Mouse (Mus musculus) MEL (cell line): ENCODE data around the gene Tgm6.

Source experiments
- BHLHE40 ChIP-seq: IDR thresholded peaks from 2 replicates; pipeline ENCODE4 v1.6.1; 2012; ENCODE audit warnings: low read depth, mild to moderate bottlenecking, inconsistent platforms, low read length, improper control_type of control experiment, borderline replicate concordance
- CTCF ChIP-seq, 3 experiments: IDR thresholded peaks in 2 of 3; conservative IDR thresholded peaks in 1 of 3; 2 replicates each; pipeline ENCODE4 v1.5.1; 2011 to 2012; ENCODE audit warnings: low read length in 3 of 3, low read depth in 2 of 3, mild to moderate bottlenecking in 2 of 3, improper control_type of control experiment in 1 of 3, inconsistent platforms in 1 of 3, mixed read lengths in 1 of 3, moderate library complexity in 1 of 3; ENCODE audit not compliant: control insufficient read depth in 1 of 3, insufficient read depth in 1 of 3, poor library complexity in 1 of 3, severe bottlenecking in 1 of 3
- POLR2A ChIP-seq, 2 experiments: IDR thresholded peaks; 2 replicates each; pipeline ENCODE4 v1.6.1; 2011 to 2012; ENCODE audit warnings: low read length in 2 of 2, mild to moderate bottlenecking in 2 of 2, control low read depth in 1 of 2, improper control_type of control experiment in 1 of 2, low read depth in 1 of 2, moderate library complexity in 1 of 2; ENCODE audit not compliant: control insufficient read depth in 1 of 2, insufficient read depth in 1 of 2, poor library complexity in 1 of 2
- SMC3 ChIP-seq: IDR thresholded peaks from 2 replicates; pipeline ENCODE4 v1.6.1; 2011; ENCODE audit warnings: low read depth, low read length, improper control_type of control experiment
- TCF12 ChIP-seq: IDR thresholded peaks from 2 replicates; pipeline ENCODE4 v1.6.1; 2014; ENCODE audit warnings: low read depth, mild to moderate bottlenecking, inconsistent platforms, low read length, improper control_type of control experiment, moderate library complexity
- USF1 ChIP-seq: IDR thresholded peaks from 2 replicates; pipeline ENCODE4 v1.6.1; 2014; ENCODE audit warnings: low read depth, mild to moderate bottlenecking, inconsistent platforms, low read length, improper control_type of control experiment, moderate library complexity
- ZC3H11A ChIP-seq: IDR thresholded peaks from 2 replicates; pipeline ENCODE4 v1.6.1; 2012; ENCODE audit warnings: low read depth, mild to moderate bottlenecking, inconsistent platforms, low read length, improper control_type of control experiment

DNA sequence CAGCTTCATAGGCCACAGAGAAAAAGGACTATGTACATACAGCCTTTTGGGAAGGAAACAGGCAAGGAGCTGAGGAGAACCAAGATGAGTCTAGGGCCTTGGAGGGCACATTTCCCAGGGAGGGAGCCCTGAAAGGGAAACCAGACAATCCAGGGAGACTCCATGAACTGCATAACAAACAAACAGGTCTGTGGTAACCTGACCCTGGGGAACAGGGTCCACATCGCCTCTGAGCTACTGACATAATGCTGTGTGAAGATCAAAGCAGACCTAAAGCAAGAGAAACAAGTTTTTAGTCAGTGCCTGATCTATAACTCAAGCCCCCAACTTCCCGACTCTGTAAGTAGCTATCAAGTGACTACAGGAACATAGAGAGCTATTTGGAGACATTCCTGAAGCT lies 59.5 kb downstream of the Tgm6 start:
- TF ChIP-seq SMC3 (no peak), TCF12 (no peak), ZC3H11A (no peak), BHLHE40 (no peak), CTCF (IDR thresholded peaks at IDR 0.05 in 2 of 3, conservative IDR thresholded peaks at IDR 0.05 in 1 of 3; ENCODE audit: control insufficient read depth in 1 of 3, insufficient read depth in 1 of 3, low read depth in 2 of 3, low read length in 3 of 3, poor library complexity in 1 of 3, severe bottlenecking in 1 of 3) (no peak), POLR2A (IDR thresholded peaks at IDR 0.05; ENCODE audit: control insufficient read depth in 1 of 2, insufficient read depth in 1 of 2, low read depth in 1 of 2, low read length in 2 of 2, poor library complexity in 1 of 2) (no peak), USF1 (no peak)
